Mouse (Mus musculus) lung, embryonic 14.5 days (tissue): ENCODE measurements around the gene Lbr. TPM values are rescaled to one million over a fixed set of nuclear protein-coding genes. Genes with fewer than 3 reads are reported as not detected.

Experiments used
- ATAC-seq: fragments of 200-750 bp; cut with Nextera tagmentation; 2 replicates; pipeline ENCODE4 v1.8.0; 2017; ENCODE audit warnings: mild to moderate bottlenecking, moderate TSS enrichment, moderate library complexity; ENCODE audit not compliant: insufficient read depth
- DNase-seq: peaks from one replicate; pipeline ENCODE4 v3.0.0-alpha.2; 2015
- H3K27ac ChIP-seq: fragments of 300-500 bp; sonication (generic); 2 replicates; pipeline ENCODE4 v1.5.1; 2014; ENCODE audit warnings: low read depth, mild to moderate bottlenecking, moderate library complexity
- H3K27me3 ChIP-seq: fragments of 300-500 bp; sonication (generic); 2 replicates; pipeline ENCODE4 v1.6.1; 2014; ENCODE audit warnings: low read length, control low read depth; ENCODE audit not compliant: insufficient read depth
- H3K36me3 ChIP-seq: fragments of 300-500 bp; sonication (generic); 2 replicates; pipeline ENCODE4 v1.6.1; 2014; ENCODE audit warnings: control low read depth; ENCODE audit not compliant: insufficient read depth
- H3K4me1 ChIP-seq: fragments of 300-500 bp; sonication (generic); 2 replicates; pipeline ENCODE4 v1.6.1; 2014; ENCODE audit warnings: antibody characterized with exemption, control low read depth; ENCODE audit not compliant: insufficient read depth
- H3K4me2 ChIP-seq: fragments of 300-500 bp; sonication (generic); 2 replicates; pipeline ENCODE4 v1.6.1; 2014; ENCODE audit warnings: mild to moderate bottlenecking
- H3K4me3 ChIP-seq: fragments of 300-500 bp; sonication (generic); 2 replicates; pipeline ENCODE4 v1.5.1; 2014; ENCODE audit warnings: low read depth, low read length
- H3K9ac ChIP-seq: fragments of 300-500 bp; sonication (generic); 2 replicates; pipeline ENCODE4 v1.6.1; 2014
- H3K9me3 ChIP-seq: fragments of 300-500 bp; sonication (generic); 2 replicates; pipeline ENCODE4 v1.6.1; 2016; ENCODE audit warnings: low read depth, low read length, control low read depth
- CTCF ChIP-seq: IDR thresholded peaks from 2 replicates; pipeline ENCODE4 v1.5.1; 2016; ENCODE audit warnings: antibody characterized with exemption, low read depth
- WGBS: fragments of 180-500 bp; shearing (Covaris S2); extraction: QIAGEN DNeasy Blood & Tissue Kit; methylation state at CpG from one replicate; pipeline ENCODE4 v1.1.7; 2014; 5-methylcytosine and 5-hydroxymethylcytosine counted together
- polyA plus RNA-seq: library from polyadenylated mRNA; unstranded; fragments of >200 nt; fragmentation: Nextera tagmentation; extraction: Ambion mirVana; gene quantifications from 2 replicates; pipeline ENCODE4 v1.2.1, GENCODE M21; 2014

Lbr gene
- polyA plus RNA-seq, 1 experiment from 2014 or later: 141 TPM

DNA sequence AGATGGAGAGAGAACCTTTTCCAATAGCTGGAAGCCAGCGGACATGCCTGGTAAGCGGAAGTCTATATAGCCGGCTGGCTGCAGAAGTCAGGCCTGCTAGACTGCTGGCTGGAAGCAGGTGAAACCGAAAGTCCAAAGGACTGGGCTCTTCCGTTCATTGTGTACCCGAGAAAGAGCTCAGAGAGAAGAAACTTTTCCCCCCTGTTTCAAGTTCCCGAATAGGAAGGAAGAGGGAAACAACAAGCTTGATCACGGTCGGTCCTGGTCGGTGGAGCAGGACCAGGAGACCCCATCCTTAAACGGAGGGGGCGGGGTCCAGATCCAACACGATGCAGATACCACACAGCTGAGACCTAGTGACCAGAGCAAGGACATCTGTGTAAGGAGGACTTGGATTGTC lies 9.6 kb upstream of the Lbr start:
- H3K27ac ChIP-seq: peak overlapping the region; percentile 81; the same call in 1 of the 2 replicates
- DNase-seq (peak; percentile 55), ATAC-seq (peak; percentile 66; the same call in 1 of the 2 replicates)
- H3K9me3 ChIP-seq: no peaks in the 10 kb centered on the region; the same call in 1 of the 2 replicates
- H3K27me3 ChIP-seq: no peaks in the 10 kb centered on the region
- peak overlapping the region; percentile 57 for H3K4me2 ChIP-seq
- no peak overlapping the region for H3K9ac ChIP-seq
- H3K4me3 ChIP-seq: peak overlapping the region; percentile 19
- WGBS: 35% methylated on average over 13 of the region's 13 CpGs
- no peaks in the 10 kb centered on the region for H3K36me3 ChIP-seq
- TF ChIP-seq CTCF: no peak
- H3K4me1 ChIP-seq: peaks cover 4% of the 10 kb centered on the region; the same call in 1 of the 2 replicates

DNA sequence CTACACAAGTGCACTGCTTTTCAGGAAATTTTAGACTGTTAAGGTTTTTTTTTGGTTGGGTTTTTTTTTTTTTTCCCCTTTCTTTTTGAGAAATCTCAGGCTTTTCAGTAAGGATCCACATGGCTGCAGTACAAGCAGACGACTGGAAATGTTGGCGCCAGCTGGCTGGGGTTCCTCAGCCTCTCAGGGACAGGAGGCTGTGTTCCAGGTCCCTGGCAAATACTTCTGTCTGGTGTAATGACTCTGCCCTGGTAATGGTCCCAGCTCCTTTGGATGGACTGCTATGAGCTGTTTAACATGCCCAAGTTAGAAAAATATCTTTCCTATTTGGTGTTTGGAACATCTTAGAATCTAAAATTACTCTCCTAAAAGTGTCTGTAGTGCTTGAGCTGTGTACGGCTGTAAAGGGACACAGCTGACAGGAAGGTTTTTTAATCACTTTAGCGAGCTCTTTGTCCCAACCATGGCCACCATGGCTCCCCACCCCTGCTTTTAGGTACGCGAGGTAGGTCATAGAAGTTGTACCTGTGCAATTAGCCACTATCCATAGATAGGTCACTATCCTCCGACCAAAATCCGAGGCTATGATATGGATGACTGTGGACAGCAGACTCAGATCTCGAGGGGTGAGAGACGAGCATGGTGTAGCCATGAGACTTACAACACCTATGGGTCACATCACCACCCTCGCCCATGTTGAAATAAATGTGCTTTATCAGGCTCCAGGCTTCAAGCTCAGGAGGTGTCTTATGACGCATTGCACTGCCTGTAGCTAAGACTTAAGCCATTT lies 8.9 kb upstream of the Lbr start:
- Histone ChIP-seq H3K36me3 (no peaks in the 10 kb centered on the region), H3K27me3 (no peaks in the 10 kb centered on the region), H3K27ac (no peak overlapping the region), H3K4me2 (no peak overlapping the region), H3K4me1 (peaks cover 4% of the 10 kb centered on the region; the same call in 1 of the 2 replicates), H3K9me3 (no peaks in the 10 kb centered on the region), H3K4me3 (no peak overlapping the region), H3K9ac (no peak overlapping the region)
- no peak for TF ChIP-seq CTCF
- no peak for DNase-seq
- 56% methylated on average over 12 of the region's 12 CpGs for WGBS
- no peak for ATAC-seq

DNA sequence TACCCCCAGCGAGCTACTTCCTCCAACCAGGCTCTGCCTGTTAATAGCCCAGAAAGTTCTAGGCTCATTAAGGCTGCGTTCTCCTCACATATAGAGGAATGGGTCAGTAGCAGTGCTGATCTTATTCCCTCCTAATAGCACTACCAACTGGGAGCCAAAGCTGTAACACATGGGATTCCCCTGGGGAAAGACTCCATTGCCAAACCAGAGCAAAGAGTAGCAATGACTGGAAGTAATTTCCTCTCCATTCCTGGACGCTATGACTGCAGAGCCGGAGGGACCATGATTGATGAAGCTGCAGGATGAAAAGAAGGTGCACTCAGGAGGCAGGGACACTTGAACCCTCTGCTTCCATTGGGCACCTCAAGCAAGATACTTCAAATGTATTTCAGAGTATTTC lies 7.6 kb upstream of the Lbr start:
- ATAC-seq (no peak), DNase-seq (no peak)
- H3K36me3 ChIP-seq: no peaks in the 10 kb centered on the region
- H3K27ac ChIP-seq: no peak overlapping the region
- no peaks in the 10 kb centered on the region for H3K27me3 ChIP-seq
- H3K4me3 ChIP-seq: no peak overlapping the region
- no peak overlapping the region for H3K9ac ChIP-seq
- H3K4me1 ChIP-seq: peaks cover 4% of the 10 kb centered on the region; the same call in 1 of the 2 replicates
- H3K4me2 ChIP-seq: no peak overlapping the region
- no peak for TF ChIP-seq CTCF
- H3K9me3 ChIP-seq: no peaks in the 10 kb centered on the region
- 68% methylated on average over 4 of the region's 4 CpGs for WGBS

DNA sequence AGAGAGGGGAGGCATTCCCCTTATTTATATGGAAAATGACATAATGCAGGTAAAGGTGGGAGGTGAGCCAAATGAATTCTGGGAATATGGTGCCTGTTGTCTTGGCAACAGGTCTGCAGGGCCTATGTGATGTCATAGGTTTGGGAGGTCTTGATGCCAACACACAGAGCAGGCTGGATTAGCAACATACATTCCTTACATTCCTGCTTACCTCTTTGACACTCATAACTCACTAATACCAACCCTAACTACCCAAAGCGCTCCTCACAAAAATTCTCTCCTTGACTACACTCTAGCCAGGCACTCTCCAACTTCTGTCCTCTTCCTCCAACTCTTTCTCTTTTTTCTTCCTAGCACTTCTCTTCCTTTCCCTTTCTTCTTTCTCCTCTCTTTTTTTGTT lies 5.4 kb upstream of the Lbr start:
- Histone ChIP-seq H3K9ac (no peak overlapping the region), H3K9me3 (no peaks in the 10 kb centered on the region), H3K4me2 (no peak overlapping the region), H3K36me3 (no peaks in the 10 kb centered on the region), H3K4me3 (no peak overlapping the region), H3K27me3 (no peaks in the 10 kb centered on the region), H3K27ac (no peak overlapping the region), H3K4me1 (peaks cover 4% of the 10 kb centered on the region; the same call in 1 of the 2 replicates)
- 72% methylated on average over 1 of the region's 1 CpGs for WGBS
- ATAC-seq: peak; percentile 30; the same call in 1 of the 2 replicates
- TF ChIP-seq CTCF: no peak
- DNase-seq: peak; percentile 47

DNA sequence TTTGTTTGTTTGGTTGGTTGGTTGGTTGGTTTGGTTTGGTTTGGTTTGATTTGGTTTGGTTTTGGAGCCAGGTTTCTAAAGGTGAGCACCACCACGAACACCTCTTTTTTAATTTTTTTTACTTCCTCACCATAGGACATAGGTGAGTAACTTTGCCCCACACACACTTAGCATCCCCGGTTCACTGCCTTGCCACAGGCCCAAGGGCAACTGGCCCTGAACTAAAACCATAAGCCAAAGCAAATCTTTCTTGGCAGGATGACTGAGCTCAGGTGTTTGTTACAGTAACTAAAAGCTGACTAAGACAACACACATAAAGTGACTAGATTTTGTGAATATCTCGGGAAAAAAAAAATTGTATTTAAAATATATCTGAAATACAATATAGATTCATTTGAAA lies 4.5 kb upstream of the Lbr start:
- H3K4me3 ChIP-seq: no peak overlapping the region
- H3K4me2 ChIP-seq: no peak overlapping the region
- TF ChIP-seq CTCF: no peak
- H3K9me3 ChIP-seq: no peaks in the 10 kb centered on the region
- H3K9ac ChIP-seq: no peak overlapping the region
- H3K36me3 ChIP-seq: no peaks in the 10 kb centered on the region
- no peak overlapping the region for H3K27ac ChIP-seq
- ATAC-seq (no peak), DNase-seq (no peak)
- H3K4me1 ChIP-seq: peaks cover 5% of the 10 kb centered on the region; the same call in 1 of the 2 replicates
- no peaks in the 10 kb centered on the region for H3K27me3 ChIP-seq
- WGBS: 83% methylated on average over 3 of the region's 3 CpGs

DNA sequence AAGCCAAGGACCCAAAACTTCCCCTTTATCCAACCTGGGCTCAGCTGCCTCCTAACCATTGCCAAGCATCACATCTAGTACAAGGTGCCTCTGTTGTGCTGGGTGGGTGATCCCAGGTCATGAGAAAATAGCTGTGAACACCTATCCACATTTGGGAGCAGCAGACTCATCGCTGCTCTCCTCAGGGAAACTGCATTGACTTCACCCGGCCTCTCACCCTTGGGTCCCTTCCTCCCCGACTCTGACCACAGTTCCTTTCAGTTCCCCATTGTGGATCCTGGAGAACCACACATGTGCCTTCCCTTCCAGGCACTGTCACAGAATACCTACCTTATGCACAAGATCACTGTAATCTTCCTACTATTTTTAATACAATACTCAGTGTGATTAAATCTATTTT lies 2.9 kb upstream of the Lbr start:
- H3K9ac ChIP-seq: no peak overlapping the region
- H3K4me3 ChIP-seq: no peak overlapping the region
- TF ChIP-seq CTCF: no peak
- H3K27ac ChIP-seq: no peak overlapping the region
- H3K4me2 ChIP-seq: no peak overlapping the region
- no peaks in the 10 kb centered on the region for H3K9me3 ChIP-seq
- no peaks in the 10 kb centered on the region for H3K36me3 ChIP-seq
- no peak for DNase-seq
- ATAC-seq: no peak
- no peaks in the 10 kb centered on the region for H3K27me3 ChIP-seq
- WGBS: 81% methylated on average over 3 of the region's 3 CpGs
- peaks cover 6% of the 10 kb centered on the region; the same call in 1 of the 2 replicates for H3K4me1 ChIP-seq

DNA sequence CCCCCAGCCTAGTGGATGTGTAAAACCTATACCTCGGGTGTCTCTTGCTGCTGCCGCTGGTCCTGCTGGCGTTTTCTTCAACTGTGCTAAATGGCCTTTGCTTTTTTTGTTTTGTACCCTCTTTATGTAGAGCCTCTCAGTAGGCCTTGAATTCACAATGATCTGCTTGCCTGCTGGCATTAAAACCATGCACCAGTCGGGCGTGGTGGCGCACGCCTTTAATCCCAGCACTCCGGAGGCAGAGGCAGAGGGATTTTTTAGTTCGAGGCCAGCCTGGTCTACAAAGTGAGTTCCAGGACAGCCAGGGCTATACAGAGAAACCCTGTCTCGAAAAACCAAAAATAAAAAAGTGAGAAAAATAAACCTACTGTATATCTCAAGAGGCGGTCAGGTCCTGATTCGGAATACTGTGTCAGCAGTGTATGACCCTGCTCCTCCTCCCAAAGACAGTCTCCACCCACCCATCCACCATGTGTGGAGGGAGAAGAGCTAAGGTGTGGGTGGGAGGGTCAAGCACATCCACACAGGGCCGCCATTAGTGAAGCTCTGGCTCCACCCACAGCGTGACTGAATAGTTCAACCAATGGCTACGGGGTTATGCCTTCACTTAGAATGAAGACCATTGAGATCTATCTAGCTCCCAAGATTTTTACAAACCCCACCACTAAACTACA lies 2.2 kb upstream of the Lbr start:
- no peak for DNase-seq
- no peak overlapping the region for H3K27ac ChIP-seq
- no peaks in the 10 kb centered on the region for H3K27me3 ChIP-seq
- 76% methylated on average over 15 of the region's 15 CpGs for whole genome bisulfite sequencing
- H3K9me3 ChIP-seq: no peaks in the 10 kb centered on the region
- no peak for TF ChIP-seq CTCF
- no peak for ATAC-seq
- no peak overlapping the region for H3K4me3 ChIP-seq
- no peak overlapping the region for H3K9ac ChIP-seq
- H3K36me3 ChIP-seq: no peaks in the 10 kb centered on the region
- peaks cover 12% of the 10 kb centered on the region for H3K4me1 ChIP-seq
- no peak overlapping the region for H3K4me2 ChIP-seq
